Mouse (Mus musculus) intestine, embryonic 16.5 days (tissue): ENCODE results near the gene Tbc1d8. TPM values are rescaled to one million over a fixed set of nuclear protein-coding genes. Genes with fewer than 3 reads are reported as not detected.

Experiments used
- ATAC-seq: fragments of 200-750 bp; cut with Nextera tagmentation; 2 replicates; pipeline ENCODE4 v1.8.0; 2017; ENCODE audit warnings: moderate TSS enrichment, moderate library complexity
- H3K27ac ChIP-seq: fragments of 300-500 bp; sonication (generic); 2 replicates; pipeline ENCODE4 v1.5.1; 2014; ENCODE audit warnings: mild to moderate bottlenecking, low read length
- H3K27me3 ChIP-seq: fragments of 300-500 bp; sonication (generic); replicated peaks from 2 replicates; pipeline ENCODE4 v1.6.1; 2014; ENCODE audit warnings: low read length, control low read depth, mixed read lengths; ENCODE audit not compliant: control insufficient read depth, insufficient read depth
- H3K36me3 ChIP-seq: fragments of 300-500 bp; sonication (generic); 2 replicates; pipeline ENCODE4 v1.6.1; 2014; ENCODE audit warnings: low read length, control low read depth; ENCODE audit not compliant: control insufficient read depth, insufficient read depth
- H3K4me1 ChIP-seq: fragments of 300-500 bp; sonication (generic); 2 replicates; pipeline ENCODE4 v1.6.1; 2014; ENCODE audit warnings: low read length, control low read depth, mixed read lengths; ENCODE audit not compliant: control insufficient read depth, insufficient read depth
- H3K4me2 ChIP-seq: fragments of 300-500 bp; sonication (generic); 2 replicates; pipeline ENCODE4 v1.6.1; 2014; ENCODE audit warnings: low read depth, low read length, control low read depth
- H3K4me3 ChIP-seq: fragments of 300-500 bp; sonication (generic); 2 replicates; pipeline ENCODE4 v1.5.1; 2014; ENCODE audit warnings: mild to moderate bottlenecking, low read length
- H3K9ac ChIP-seq: fragments of 300-500 bp; sonication (generic); 2 replicates; pipeline ENCODE4 v1.6.1; 2014; ENCODE audit warnings: low read depth, low read length
- H3K9me3 ChIP-seq: fragments of 300-500 bp; sonication (generic); 2 replicates; pipeline ENCODE4 v1.6.1; 2016; ENCODE audit warnings: low read length, control low read depth; ENCODE audit not compliant: control insufficient read depth
- WGBS: fragments of 180-500 bp; shearing (Covaris S2); extraction: QIAGEN DNeasy Blood & Tissue Kit; methylation state at CpG from one replicate; pipeline ENCODE4 v1.1.7; 2014; 5-methylcytosine and 5-hydroxymethylcytosine counted together
- polyA plus RNA-seq: library from polyadenylated mRNA; unstranded; fragments of >200 nt; fragmentation: Nextera tagmentation; extraction: Ambion mirVana; gene quantifications from 2 replicates; pipeline ENCODE4 v1.2.1, GENCODE M21; 2015

Tbc1d8 gene
- polyA plus RNA-seq, 1 experiment from 2014 or later = 7.3 TPM

GRCm38 (mm10) chr1:39464760-39465159, 13.8 kb downstream of the Tbc1d8 start:
- H3K36me3 ChIP-seq = no peaks in the 10 kb centered on the region
- no peak overlapping the region for H3K4me2 ChIP-seq
- no peaks in the 10 kb centered on the region for H3K4me1 ChIP-seq
- no peak overlapping the region for H3K27ac ChIP-seq
- ATAC-seq = no peak
- WGBS = 92% methylated on average over 3 of the region's 3 CpGs
- no peaks in the 10 kb centered on the region for H3K9me3 ChIP-seq
- no peak overlapping the region for H3K9ac ChIP-seq
- no peak overlapping the region for H3K4me3 ChIP-seq
- H3K27me3 ChIP-seq = no peaks in the 10 kb centered on the region

GRCm38 (mm10) chr1:39462937-39463444, 15.6 kb downstream of the Tbc1d8 start:
- Histone ChIP-seq H3K36me3 (no peaks in the 10 kb centered on the region), H3K9ac (no peak overlapping the region), H3K27ac (no peak overlapping the region), H3K4me2 (no peak overlapping the region), H3K4me1 (no peaks in the 10 kb centered on the region), H3K27me3 (no peaks in the 10 kb centered on the region), H3K4me3 (no peak overlapping the region), H3K9me3 (no peaks in the 10 kb centered on the region)
- no peak for ATAC-seq
- WGBS = 77% methylated on average over 6 of the region's 6 CpGs

DNA sequence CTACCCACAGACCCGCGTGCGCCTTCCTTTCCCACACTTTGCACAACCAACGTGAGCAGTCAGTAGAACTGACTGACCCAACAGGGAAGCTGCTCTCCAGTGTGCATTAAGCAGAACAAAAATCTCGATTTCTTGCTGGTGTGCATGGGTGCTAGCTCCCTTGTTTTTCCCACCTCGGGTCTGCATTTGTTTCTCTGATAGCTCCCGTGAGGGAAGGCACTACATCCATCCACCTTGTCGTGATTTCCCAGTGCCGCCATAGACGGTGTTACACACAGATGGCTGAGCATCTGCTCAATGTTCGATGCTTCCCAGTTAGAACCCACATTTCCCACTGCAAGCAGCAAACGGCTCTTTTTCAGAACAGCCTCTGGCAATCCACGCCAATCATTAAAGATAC, 16.5 kb downstream of the Tbc1d8 start:
- ATAC-seq = no peak
- no peaks in the 10 kb centered on the region for H3K27me3 ChIP-seq
- H3K36me3 ChIP-seq = no peaks in the 10 kb centered on the region
- no peak overlapping the region for H3K27ac ChIP-seq
- H3K4me1 ChIP-seq = no peaks in the 10 kb centered on the region
- 91% methylated on average over 13 of the region's 13 CpGs for WGBS
- H3K9ac ChIP-seq = no peak overlapping the region
- no peaks in the 10 kb centered on the region for H3K9me3 ChIP-seq
- no peak overlapping the region for H3K4me2 ChIP-seq
- no peak overlapping the region for H3K4me3 ChIP-seq

GRCm38 (mm10) chr1:39460495-39460894, 18.1 kb downstream of the Tbc1d8 start:
- no peak for ATAC-seq
- H3K9me3 ChIP-seq = no peaks in the 10 kb centered on the region

DNA sequence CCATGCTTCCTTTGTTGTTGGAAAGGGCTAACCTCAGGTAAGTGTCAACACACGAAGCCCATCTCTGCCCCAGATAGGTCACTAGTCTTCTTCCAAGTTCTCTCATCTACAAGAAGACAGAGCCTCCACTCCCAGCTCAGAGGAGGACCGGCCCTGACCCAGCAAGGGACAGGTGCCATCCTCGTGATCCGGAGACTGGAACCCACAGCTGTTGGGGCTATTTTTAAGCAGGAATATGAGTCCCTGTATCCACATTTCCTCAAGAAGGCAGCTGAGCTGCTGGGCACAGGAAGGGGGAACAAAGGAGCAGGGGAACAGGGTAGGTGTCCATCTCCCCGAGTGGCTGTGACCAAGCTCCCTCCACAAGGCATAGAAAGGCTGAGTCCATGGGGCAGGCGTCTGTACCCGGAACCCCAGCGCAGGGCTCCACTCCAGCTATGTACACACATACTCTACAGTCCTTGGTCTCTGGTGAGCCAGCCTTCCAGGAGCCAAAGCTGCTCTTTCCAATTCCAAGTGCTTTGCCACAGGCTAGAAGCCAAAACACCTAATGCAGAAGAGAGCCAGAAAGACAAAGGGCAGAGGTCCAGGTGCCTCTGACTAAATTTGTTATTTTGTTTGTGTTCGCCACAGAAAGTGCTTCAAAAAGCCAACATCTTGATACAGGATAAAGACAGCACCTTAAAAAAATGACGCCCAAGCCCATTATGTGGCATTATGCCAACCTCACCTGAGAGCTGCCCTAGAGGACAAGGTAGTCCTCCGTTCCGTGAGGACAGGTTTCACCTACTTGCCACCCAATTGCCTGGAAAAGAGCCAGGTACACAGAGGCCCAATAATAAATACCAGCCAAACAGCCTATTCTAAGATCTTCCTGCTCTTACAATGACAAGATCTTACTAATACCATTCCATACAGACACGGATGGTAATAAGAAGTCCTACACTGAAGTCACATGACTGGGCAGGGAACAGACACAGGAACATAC, 20.4 kb downstream of the Tbc1d8 start:
- H3K9ac ChIP-seq = no peak overlapping the region
- H3K27ac ChIP-seq = no peak overlapping the region
- no peak for ATAC-seq
- H3K27me3 ChIP-seq = no peaks in the 10 kb centered on the region
- H3K4me2 ChIP-seq = no peak overlapping the region
- peaks cover 13% of the 10 kb centered on the region for H3K4me1 ChIP-seq
- no peaks in the 10 kb centered on the region for H3K9me3 ChIP-seq
- H3K36me3 ChIP-seq = no peaks in the 10 kb centered on the region
- WGBS = 85% methylated on average over 13 of the region's 13 CpGs
- H3K4me3 ChIP-seq = no peak overlapping the region

More at GRCm38 (mm10) chr1:39460495-39460894, 18.1 kb downstream of the Tbc1d8 start:
- Histone ChIP-seq H3K4me3 (no peak overlapping the region), H3K9ac (no peak overlapping the region), H3K27me3 (no peaks in the 10 kb centered on the region), H3K27ac (no peak overlapping the region), H3K4me2 (no peak overlapping the region), H3K36me3 (no peaks in the 10 kb centered on the region), H3K4me1 (peaks cover 3% of the 10 kb centered on the region; the same call in 1 of the 2 replicates)
- WGBS = 90% methylated on average over 5 of the region's 5 CpGs

- Histone ChIP-seq H3K4me2 (no peak overlapping the region), H3K9ac (no peak overlapping the region), H3K36me3 (no peaks in the 10 kb centered on the region), H3K27ac (no peak overlapping the region), H3K27me3 (no peaks in the 10 kb centered on the region), H3K9me3 (no peaks in the 10 kb centered on the region), H3K4me3 (no peak overlapping the region), H3K4me1 (peaks cover 13% of the 10 kb centered on the region)
- ATAC-seq = no peak
- 67% methylated on average over 5 of the region's 5 CpGs for WGBS
Measured at GRCm38 (mm10) chr1:39456421-39456853, 22.1 kb downstream of the Tbc1d8 start.

DNA sequence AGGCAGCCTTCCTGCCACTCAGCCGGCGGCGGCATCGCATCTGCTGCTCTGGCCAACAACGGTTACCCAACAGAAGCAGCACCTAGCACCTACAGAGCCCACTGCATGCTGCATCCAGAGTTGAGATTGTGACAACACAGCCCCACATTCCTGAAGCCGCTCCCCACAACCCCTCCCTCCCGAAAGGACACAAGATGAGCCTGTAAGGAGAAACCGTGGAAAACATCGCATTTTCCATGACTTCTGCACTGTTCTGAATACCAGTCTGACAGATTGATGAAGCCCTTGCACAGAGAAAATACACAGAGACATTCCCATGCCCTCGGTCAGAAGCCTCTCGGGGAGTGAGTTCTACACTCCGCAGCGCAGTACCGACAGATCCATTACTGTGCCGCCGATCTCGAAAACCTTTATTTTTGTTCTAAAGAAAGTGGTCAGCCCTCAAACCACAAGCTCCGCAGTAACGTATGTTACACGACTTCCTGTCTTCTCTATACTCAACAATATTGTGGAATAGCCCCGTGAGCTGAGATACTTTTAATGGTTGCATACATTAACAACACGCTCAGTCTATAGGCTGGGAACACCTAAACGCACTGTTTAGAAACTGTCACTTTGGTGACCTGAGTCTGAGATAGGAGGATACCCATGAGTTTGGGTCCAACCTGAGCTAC, 23.1 kb downstream of the Tbc1d8 start:
- no peak overlapping the region for H3K9ac ChIP-seq
- no peaks in the 10 kb centered on the region for H3K9me3 ChIP-seq
- ATAC-seq = peak; percentile 27; the same call in 1 of the 2 replicates
- H3K36me3 ChIP-seq = no peaks in the 10 kb centered on the region
- no peak overlapping the region for H3K4me3 ChIP-seq
- WGBS = 68% methylated on average over 23 of the region's 23 CpGs
- H3K27me3 ChIP-seq = no peaks in the 10 kb centered on the region
- peak overlapping the region; percentile 8; the same call in 1 of the 2 replicates for H3K27ac ChIP-seq
- peaks cover 15% of the 10 kb centered on the region for H3K4me1 ChIP-seq
- peak overlapping the region; percentile 22 for H3K4me2 ChIP-seq

GRCm38 (mm10) chr1:39454783-39455175, 23.8 kb downstream of the Tbc1d8 start:
- Histone ChIP-seq H3K36me3 (no peaks in the 10 kb centered on the region), H3K4me1 (peaks cover 15% of the 10 kb centered on the region), H3K27me3 (no peaks in the 10 kb centered on the region), H3K27ac (peak overlapping the region; percentile 8; the same call in 1 of the 2 replicates), H3K4me3 (no peak overlapping the region), H3K9me3 (no peaks in the 10 kb centered on the region), H3K4me2 (no peak overlapping the region; the same call in 1 of the 2 replicates), H3K9ac (no peak overlapping the region)
- 66% methylated on average over 4 of the region's 4 CpGs for WGBS
- ATAC-seq = no peak

- Histone ChIP-seq H3K36me3 (no peaks in the 10 kb centered on the region), H3K4me1 (peaks cover 15% of the 10 kb centered on the region), H3K9me3 (no peaks in the 10 kb centered on the region), H3K4me3 (no peak overlapping the region), H3K4me2 (no peak overlapping the region), H3K27me3 (no peaks in the 10 kb centered on the region), H3K9ac (no peak overlapping the region), H3K27ac (no peak overlapping the region)
- ATAC-seq = no peak
- WGBS = 69% methylated on average over 9 of the region's 9 CpGs
Measured at GRCm38 (mm10) chr1:39454108-39454782, 24.3 kb downstream of the Tbc1d8 start.
